Mouse (Mus musculus): ENCODE results near the gene Steap2.
"Not testable (repeated sequence)": the region's sequence is repeated elsewhere in the genome, so short reads cannot be mapped to it uniquely, and the experiment has no call there.

Gene Steap2

DNA sequence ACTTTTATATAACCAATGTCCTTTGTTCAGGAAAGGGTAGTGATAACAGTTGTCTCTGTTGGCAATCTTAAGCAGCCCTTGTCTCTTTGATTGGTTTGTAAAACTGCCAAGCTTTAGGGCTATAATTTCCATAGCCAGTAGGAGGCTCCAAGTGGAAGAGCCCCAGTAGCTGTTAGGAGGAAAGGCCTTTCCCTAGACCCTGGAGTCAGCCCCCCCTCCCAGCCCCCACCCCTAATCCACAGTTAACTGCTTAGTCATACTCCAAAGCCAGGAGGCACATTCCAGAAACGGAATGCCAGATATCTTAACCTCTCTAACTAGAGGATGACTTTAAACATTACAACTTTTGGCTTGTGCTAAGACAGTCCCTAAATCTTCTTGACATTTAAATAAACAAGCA lies 7.4 kb downstream of the Steap2 start:
- Histone ChIP-seq H3K27me3 (ENCODE audit: insufficient read depth, low read length) (no peaks in the 10 kb centered on the region), H3K36me3 (ENCODE audit: insufficient read depth, low read length) (peaks cover 9% of the 10 kb centered on the region), H3K4me1 (replicated peaks; ENCODE audit: low read depth, low read length) (peaks cover 71% of the 10 kb centered on the region), H3K4me3 (replicated peaks; ENCODE audit: low read length) (no peak overlapping the region), H3K9me3 (ENCODE audit: low read length) (no peaks in the 10 kb centered on the region)
- peak; percentile 25; the same call in 1 of the 2 replicates for TF ChIP-seq CTCF (conservative IDR thresholded peaks at IDR 0.05; ENCODE audit: low read length)
- no peak for TF ChIP-seq NANOG (IDR thresholded peaks at IDR 0.05; ENCODE audit: borderline replicate concordance, low read length)

DNA sequence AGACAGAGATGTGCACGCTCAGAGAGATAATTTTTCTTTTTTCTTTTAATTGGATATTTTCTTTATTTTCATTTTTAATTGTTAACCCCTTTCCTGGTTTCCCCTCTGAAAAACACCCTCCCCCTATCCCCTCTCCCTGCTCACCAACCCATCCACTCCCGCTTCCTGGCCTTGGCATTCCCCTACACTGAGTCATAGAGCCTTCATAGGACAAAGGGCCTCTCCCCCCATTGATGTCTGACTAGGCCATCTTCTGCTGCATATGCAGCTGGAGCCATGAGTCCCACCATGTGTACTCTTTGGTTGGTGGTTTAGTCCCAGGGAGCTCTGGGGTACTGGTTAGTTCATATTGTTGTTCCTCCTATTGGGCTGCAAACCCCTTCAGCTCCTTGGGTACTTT lies 9.4 kb downstream of the Steap2 start:
- peaks cover 26% of the 10 kb centered on the region for H3K36me3 ChIP-seq (ENCODE audit: insufficient read depth, low read length)
- H3K27me3 ChIP-seq (ENCODE audit: insufficient read depth, low read length); H3K4me3 ChIP-seq (replicated peaks; ENCODE audit: low read length); H3K9me3 ChIP-seq (ENCODE audit: low read length): not testable (repeated sequence)
- H3K4me1 ChIP-seq (replicated peaks; ENCODE audit: low read depth, low read length) = peaks cover 55% of the 10 kb centered on the region

DNA sequence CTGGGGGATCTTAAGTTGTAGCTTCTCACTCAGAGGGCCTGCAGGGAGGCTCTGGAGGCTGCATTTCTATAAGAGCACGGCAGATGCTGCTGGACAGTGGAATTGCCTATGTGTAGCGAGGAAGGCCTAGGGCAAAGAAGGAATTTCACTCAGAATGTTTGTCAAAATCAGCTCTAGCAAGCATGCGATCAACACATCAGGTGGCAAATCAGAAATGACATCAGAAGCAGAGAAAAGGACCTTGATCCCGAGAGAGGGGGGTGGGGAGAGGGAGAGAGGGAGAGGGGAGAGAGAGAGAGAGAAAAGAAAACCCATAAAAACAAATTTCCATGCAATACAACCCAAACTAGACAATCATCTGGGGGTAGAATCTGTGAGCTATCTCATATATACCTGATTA lies 11.1 kb downstream of the Steap2 start:
- Histone ChIP-seq H3K36me3 (ENCODE audit: insufficient read depth, low read length) (peaks cover 31% of the 10 kb centered on the region), H3K4me1 (replicated peaks; ENCODE audit: low read depth, low read length) (peaks cover 41% of the 10 kb centered on the region), H3K27me3 (ENCODE audit: insufficient read depth, low read length) (no peaks in the 10 kb centered on the region), H3K4me3 (replicated peaks; ENCODE audit: low read length) (no peak overlapping the region), H3K9me3 (ENCODE audit: low read length) (no peaks in the 10 kb centered on the region)
- no peak for TF ChIP-seq POU5F1 (IDR thresholded peaks at IDR 0.05; ENCODE audit: borderline replicate concordance, low read length)
- no peak for TF ChIP-seq CTCF (conservative IDR thresholded peaks at IDR 0.05; ENCODE audit: low read length)
- no peak for TF ChIP-seq NANOG (IDR thresholded peaks at IDR 0.05; ENCODE audit: borderline replicate concordance, low read length)

DNA sequence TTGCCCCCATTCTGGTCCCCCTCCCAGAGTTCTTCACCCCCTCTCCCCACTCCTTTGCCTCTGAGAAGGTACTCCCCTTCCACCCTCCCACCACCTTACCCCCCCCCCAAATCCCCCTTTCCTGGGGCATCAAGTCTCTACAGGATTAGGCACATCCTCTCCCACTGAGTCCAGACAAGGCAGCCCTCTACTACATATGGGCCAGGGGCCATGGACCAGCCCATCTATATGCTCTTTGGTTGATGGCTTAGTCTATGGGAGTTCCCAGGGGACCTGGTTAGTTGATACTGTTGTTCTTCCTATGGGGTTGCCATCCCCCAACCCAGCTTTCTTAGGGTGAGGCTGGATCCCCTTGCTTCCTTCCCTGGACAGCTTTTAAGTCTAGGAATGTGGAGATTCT lies 14.9 kb downstream of the Steap2 start:
- peaks cover 52% of the 10 kb centered on the region for H3K36me3 ChIP-seq (ENCODE audit: insufficient read depth, low read length)
- TF ChIP-seq CTCF (conservative IDR thresholded peaks at IDR 0.05; ENCODE audit: low read length) (no peak), POU5F1 (IDR thresholded peaks at IDR 0.05; ENCODE audit: borderline replicate concordance, low read length) (no peak), NANOG (IDR thresholded peaks at IDR 0.05; ENCODE audit: borderline replicate concordance, low read length) (no peak)
- no peaks in the 10 kb centered on the region for H3K27me3 ChIP-seq (ENCODE audit: insufficient read depth, low read length)
- peaks cover 7% of the 10 kb centered on the region for H3K4me1 ChIP-seq (replicated peaks; ENCODE audit: low read depth, low read length)
- no peaks in the 10 kb centered on the region for H3K9me3 ChIP-seq (ENCODE audit: low read length)
- no peak overlapping the region for H3K4me3 ChIP-seq (replicated peaks; ENCODE audit: low read length)

DNA sequence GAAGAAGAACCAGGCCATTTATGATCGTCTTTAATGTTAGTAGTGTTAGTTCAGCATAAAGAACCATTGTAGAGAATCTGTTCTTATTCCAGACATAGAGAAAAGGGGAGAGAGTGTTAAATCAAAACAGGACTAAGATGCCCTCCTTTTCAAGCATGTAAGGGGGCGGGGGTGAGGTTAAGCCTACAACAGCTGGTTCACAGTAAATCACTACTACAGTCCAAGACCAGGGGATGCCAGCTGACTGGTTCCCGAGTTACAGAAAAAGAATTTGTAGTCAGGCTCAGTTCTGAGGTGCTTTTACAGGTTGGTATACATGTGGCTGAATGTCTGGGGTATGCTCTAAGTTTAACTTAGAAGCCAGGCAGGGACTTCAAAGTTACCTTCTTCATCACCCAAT lies 18.3 kb downstream of the Steap2 start:
- no peaks in the 10 kb centered on the region for H3K4me1 ChIP-seq (replicated peaks; ENCODE audit: low read depth, low read length)
- H3K27me3 ChIP-seq (ENCODE audit: insufficient read depth, low read length) = no peaks in the 10 kb centered on the region
- no peak for TF ChIP-seq CTCF (conservative IDR thresholded peaks at IDR 0.05; ENCODE audit: low read length)
- no peak for TF ChIP-seq NANOG (IDR thresholded peaks at IDR 0.05; ENCODE audit: borderline replicate concordance, low read length)
- no peak for TF ChIP-seq POU5F1 (IDR thresholded peaks at IDR 0.05; ENCODE audit: borderline replicate concordance, low read length)
- peaks cover 48% of the 10 kb centered on the region for H3K36me3 ChIP-seq (ENCODE audit: insufficient read depth, low read length)
- H3K9me3 ChIP-seq (ENCODE audit: low read length) = no peaks in the 10 kb centered on the region
- H3K4me3 ChIP-seq (replicated peaks; ENCODE audit: low read length) = no peak overlapping the region

DNA sequence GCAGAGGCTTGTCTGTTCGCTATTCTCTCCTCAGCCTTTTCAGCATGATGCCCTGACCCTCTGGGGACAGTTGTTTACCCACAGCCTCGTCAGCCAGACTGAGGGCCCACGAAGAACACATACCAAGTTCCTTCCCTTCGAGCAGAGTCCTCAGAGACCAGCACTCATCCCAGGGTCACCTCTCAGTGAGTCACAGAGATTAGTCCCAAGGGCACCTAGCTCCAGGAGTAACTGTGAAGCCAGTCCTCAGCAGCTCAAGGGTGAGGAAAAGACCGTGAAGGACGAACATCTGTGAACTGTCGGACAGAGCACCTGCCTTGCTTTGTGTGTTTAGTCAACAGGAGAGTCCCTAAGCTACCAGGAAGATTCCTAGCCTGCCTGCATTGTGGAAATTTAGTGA lies 25.5 kb downstream of the Steap2 start:
- Histone ChIP-seq H3K9me3 (ENCODE audit: low read length) (no peaks in the 10 kb centered on the region), H3K36me3 (ENCODE audit: insufficient read depth, low read length) (peaks cover 20% of the 10 kb centered on the region), H3K4me3 (replicated peaks; ENCODE audit: low read length) (no peak overlapping the region), H3K27me3 (ENCODE audit: insufficient read depth, low read length) (no peaks in the 10 kb centered on the region), H3K4me1 (replicated peaks; ENCODE audit: low read depth, low read length) (peaks cover 5% of the 10 kb centered on the region; the same call in 1 of the 2 replicates)
- TF ChIP-seq NANOG (IDR thresholded peaks at IDR 0.05; ENCODE audit: borderline replicate concordance, low read length) (no peak), POU5F1 (IDR thresholded peaks at IDR 0.05; ENCODE audit: borderline replicate concordance, low read length) (no peak), CTCF (conservative IDR thresholded peaks at IDR 0.05; ENCODE audit: low read length) (no peak)

DNA sequence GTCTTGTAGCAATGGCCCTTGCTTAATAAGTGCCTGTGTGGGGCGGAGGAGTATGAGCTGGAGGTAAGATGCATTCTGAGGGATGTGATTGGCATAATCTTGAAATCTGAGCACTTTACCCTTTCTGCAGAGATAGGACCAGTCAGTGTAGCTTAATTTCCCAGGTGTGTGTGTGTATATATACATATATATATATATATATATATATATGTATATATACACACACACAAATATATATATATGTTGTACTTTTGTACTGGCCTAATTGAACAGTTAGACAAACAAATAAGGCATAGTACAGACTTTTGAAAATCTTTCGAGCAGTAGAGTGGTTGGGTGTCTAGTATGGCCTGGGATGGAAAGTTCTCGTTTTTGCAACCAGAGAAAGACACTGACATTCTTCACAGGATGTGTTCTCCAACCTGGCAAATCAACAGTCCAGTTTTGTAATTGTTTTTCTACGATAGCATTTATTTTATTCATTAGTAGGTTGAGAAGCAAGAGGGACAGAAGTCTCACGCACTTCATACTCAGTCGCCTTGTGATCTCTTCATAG lies 29.9 kb downstream of the Steap2 start:
- Histone ChIP-seq H3K4me1 (replicated peaks; ENCODE audit: low read depth, low read length) (peaks cover 11% of the 10 kb centered on the region), H3K4me3 (replicated peaks; ENCODE audit: low read length) (peak overlapping the region; percentile 98), H3K27me3 (ENCODE audit: insufficient read depth, low read length) (0 out of 2 replicates have a peak, but pooled peaks cover 3% of the 10 kb centered on the region), H3K9me3 (ENCODE audit: low read length) (no peaks in the 10 kb centered on the region), H3K36me3 (ENCODE audit: insufficient read depth, low read length) (peaks cover 6% of the 10 kb centered on the region)
- TF ChIP-seq NANOG (IDR thresholded peaks at IDR 0.05; ENCODE audit: borderline replicate concordance, low read length) (no peak), CTCF (conservative IDR thresholded peaks at IDR 0.05; ENCODE audit: low read length) (no peak), POU5F1 (IDR thresholded peaks at IDR 0.05; ENCODE audit: borderline replicate concordance, low read length) (no peak)

DNA sequence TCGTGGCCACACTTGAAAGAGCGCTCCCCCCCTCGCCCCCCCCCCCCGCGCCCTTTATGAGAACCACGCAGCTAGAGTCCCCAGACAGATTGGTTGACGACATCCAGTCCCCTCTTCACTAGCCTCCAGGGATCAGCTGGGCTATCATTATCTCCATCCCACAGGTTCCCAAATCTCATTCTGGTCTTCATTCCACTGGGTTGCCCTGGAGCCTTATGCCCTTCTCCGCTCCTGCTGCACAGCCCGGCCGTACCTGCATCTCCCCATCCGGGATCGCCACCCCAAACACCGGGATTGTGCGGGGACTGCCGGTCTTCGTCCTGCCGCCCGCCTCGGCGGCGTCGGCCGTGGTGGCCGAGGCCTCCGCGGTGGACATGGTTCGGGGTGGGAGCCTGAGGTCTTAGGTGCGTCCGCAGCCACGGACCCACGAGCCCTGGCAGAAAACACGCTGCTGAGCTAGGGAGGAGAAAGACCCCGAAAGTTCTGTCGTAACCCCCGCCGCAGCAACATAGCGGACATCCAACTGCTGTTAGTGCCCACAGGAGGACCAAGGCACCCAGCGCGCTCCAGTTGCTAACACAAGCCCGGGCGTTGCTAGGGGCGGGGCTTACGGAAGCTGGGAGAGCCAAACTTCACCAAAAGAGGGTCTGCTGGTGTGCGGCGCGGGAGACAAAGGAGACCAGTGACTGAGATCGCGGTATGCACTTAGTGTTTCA lies 30.6 kb downstream of the Steap2 start, which contains the start of gene Cfap69:
TSS of gene Cfap69 (minus strand) at position 585 of the 716 bp plus-strand sequence.
- H3K36me3 ChIP-seq (ENCODE audit: insufficient read depth, low read length) = peaks cover 4% of the 10 kb centered on the region
- TF ChIP-seq CTCF (conservative IDR thresholded peaks at IDR 0.05; ENCODE audit: low read length) = no peak
- TF ChIP-seq NANOG (IDR thresholded peaks at IDR 0.05; ENCODE audit: borderline replicate concordance, low read length) = no peak
- no peak for TF ChIP-seq POU5F1 (IDR thresholded peaks at IDR 0.05; ENCODE audit: borderline replicate concordance, low read length)
- no peaks in the 10 kb centered on the region for H3K9me3 ChIP-seq (ENCODE audit: low read length)
- peaks cover 11% of the 10 kb centered on the region for H3K4me1 ChIP-seq (replicated peaks; ENCODE audit: low read depth, low read length)
- H3K4me3 ChIP-seq (replicated peaks; ENCODE audit: low read length) = peak within 1 kb of the TSS; percentile 98
- H3K27me3 ChIP-seq (ENCODE audit: insufficient read depth, low read length) = 0 out of 2 replicates have a peak, but pooled peaks cover 3% of the 10 kb centered on the region

DNA sequence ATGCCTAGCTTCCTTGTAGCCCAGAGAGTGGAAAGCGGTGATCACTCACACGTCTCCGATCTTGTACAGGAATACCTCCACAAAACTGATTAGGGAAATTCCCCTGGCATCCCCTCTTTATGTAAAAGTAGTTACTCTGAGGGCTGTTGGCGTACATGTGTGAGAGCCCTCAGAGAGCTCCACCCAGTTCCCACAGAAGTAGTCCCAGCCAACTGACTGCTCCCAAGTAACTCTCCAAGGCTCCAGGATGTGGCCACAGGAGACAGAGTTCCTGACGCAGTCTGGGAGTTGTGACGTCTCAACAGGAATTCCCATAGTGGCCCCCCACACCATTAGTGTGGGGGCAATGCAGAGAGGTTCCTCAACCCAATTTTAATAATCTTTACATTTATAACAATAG lies 31.3 kb downstream of the Steap2 start:
- peaks cover 13% of the 10 kb centered on the region for H3K4me1 ChIP-seq (replicated peaks; ENCODE audit: low read depth, low read length)
- peaks cover 3% of the 10 kb centered on the region; the same call in 1 of the 2 replicates for H3K36me3 ChIP-seq (ENCODE audit: insufficient read depth, low read length)
- H3K4me3 ChIP-seq (replicated peaks; ENCODE audit: low read length) = peak overlapping the region; percentile 98
- no peaks in the 10 kb centered on the region for H3K9me3 ChIP-seq (ENCODE audit: low read length)
- no peak for TF ChIP-seq POU5F1 (IDR thresholded peaks at IDR 0.05; ENCODE audit: borderline replicate concordance, low read length)
- no peak for TF ChIP-seq CTCF (conservative IDR thresholded peaks at IDR 0.05; ENCODE audit: low read length)
- TF ChIP-seq NANOG (IDR thresholded peaks at IDR 0.05; ENCODE audit: borderline replicate concordance, low read length) = no peak
- 0 out of 2 replicates have a peak, but pooled peaks cover 3% of the 10 kb centered on the region for H3K27me3 ChIP-seq (ENCODE audit: insufficient read depth, low read length)

Measured in E14TG2a.4 (cell line).